Mouse (Mus musculus) thymus, postnatal 4 days (tissue): ENCODE results near the gene Trip10.
A peak's percentile ranks its signal among the peaks of the same experiment; 100 is the strongest.

ENCODE experiments used
- DNase-seq: peaks from one replicate; pipeline ENCODE4 v3.0.0; 2021

Gene Trip10

GRCm38 (mm10) chr17:57292968-57293367, 43.7 kb downstream of the Trip10 start:
- DNase-seq: no peak

GRCm38 (mm10) chr17:57295935-57296334, 46.7 kb downstream of the Trip10 start:
- no peak for DNase-seq

DNA sequence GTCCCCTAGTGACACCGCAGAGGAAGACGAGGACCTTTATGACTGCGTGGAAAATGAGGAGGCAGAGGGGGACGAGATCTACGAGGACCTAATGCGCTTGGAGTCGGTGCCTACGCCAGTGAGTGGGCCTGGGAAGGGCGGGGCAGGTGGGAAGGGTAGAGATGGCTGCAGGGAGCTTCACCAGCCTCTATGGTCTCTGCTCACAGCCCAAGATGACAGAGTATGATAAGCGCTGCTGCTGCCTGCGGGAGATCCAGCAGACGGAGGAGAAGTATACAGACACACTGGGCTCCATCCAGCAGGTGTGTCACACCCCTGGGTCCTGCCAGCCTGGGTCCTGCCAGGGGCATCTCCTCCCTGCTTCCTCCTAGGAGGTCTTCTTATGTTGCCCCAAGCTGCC, 47.8 kb downstream of the Trip10 start:
- no peak for DNase-seq

DNA sequence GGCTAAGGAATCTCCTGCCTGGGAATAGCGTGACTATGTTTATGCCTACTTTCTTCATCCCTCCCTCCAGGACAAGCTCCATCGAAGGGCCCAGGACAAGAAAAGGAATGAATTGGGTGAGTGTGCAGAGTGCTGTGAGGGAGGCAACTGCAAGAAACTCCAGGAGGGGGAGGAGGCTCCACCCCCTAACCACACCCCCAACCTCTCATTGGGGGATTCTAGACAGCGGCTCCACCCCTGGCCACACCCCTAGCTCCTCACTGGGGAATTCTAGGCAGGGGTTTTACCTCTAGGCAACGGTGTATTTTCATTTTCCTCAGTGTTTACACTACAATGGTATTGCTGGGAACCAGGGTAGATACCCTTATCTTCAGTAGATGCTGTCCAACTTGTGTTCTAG, 56.3 kb downstream of the Trip10 start:
- DNase-seq: peak; percentile 62

DNA sequence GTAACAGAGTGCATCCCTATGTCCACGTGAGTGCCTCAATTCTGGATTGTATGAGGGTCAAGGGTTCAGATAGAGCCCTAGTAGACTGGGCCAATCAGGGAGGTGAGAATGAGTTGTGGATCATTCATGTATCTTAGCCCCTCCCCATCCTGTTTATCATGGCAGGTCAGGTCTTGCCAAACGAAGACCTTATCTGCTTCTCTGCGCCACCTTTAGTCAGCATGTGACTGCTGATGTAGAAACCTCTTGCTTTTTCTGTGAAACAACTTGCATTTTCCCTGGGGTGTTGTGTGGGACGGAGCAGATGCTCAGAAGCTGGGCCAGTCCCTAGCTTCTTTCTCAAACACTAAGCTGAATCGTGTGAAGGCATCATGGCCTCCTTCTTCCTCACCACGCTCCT, 57.8 kb downstream of the Trip10 start:
- DNase-seq: no peak

- no peak for DNase-seq
Measured at GRCm38 (mm10) chr17:57311801-57312200, 62.5 kb downstream of the Trip10 start.
